Mouse (Mus musculus) neural tube, embryonic 12.5 days (tissue): ENCODE results near the gene Gcnt4. TPM values are rescaled to one million over a fixed set of nuclear protein-coding genes. Genes with fewer than 3 reads are reported as not detected.
"Not testable (repeated sequence)": the region's sequence is repeated elsewhere in the genome, so short reads cannot be mapped to it uniquely, and the experiment has no call there.

ENCODE experiments used
- ATAC-seq: fragments of 200-750 bp; cut with Nextera tagmentation; 2 replicates; pipeline ENCODE4 v1.8.0; 2017; ENCODE audit warnings: low read depth, mild to moderate bottlenecking, moderate TSS enrichment, moderate library complexity; ENCODE audit not compliant: low FRiP score
- H3K27ac ChIP-seq: fragments of 300-500 bp; sonication (generic); 2 replicates; pipeline ENCODE4 v1.5.1; 2016
- H3K27me3 ChIP-seq: fragments of 300-500 bp; sonication (generic); replicated peaks from 2 replicates; pipeline ENCODE4 v1.6.1; 2016; ENCODE audit warnings: mild to moderate bottlenecking
- H3K36me3 ChIP-seq: fragments of 300-500 bp; sonication (generic); 2 replicates; pipeline ENCODE4 v1.6.1; 2016; ENCODE audit warnings: mild to moderate bottlenecking
- H3K4me1 ChIP-seq: fragments of 300-500 bp; sonication (generic); 2 replicates; pipeline ENCODE4 v1.6.1; 2016
- H3K4me2 ChIP-seq: fragments of 300-500 bp; sonication (generic); replicated peaks from 2 replicates; pipeline ENCODE4 v1.6.1; 2016; ENCODE audit warnings: mild to moderate bottlenecking
- H3K4me3 ChIP-seq: fragments of 300-500 bp; sonication (generic); 2 replicates; pipeline ENCODE4 v1.5.1; 2016
- H3K9ac ChIP-seq: fragments of 300-500 bp; sonication (generic); 2 replicates; pipeline ENCODE4 v1.6.1; 2016; ENCODE audit warnings: mild to moderate bottlenecking
- H3K9me3 ChIP-seq: fragments of 300-500 bp; sonication (generic); 2 replicates; pipeline ENCODE4 v1.6.1; 2016; ENCODE audit warnings: mild to moderate bottlenecking
- WGBS: fragments of 180-500 bp; shearing (Covaris S2); methylation state at CpG from one replicate; pipeline ENCODE4 v1.1.7; 2016; 5-methylcytosine and 5-hydroxymethylcytosine counted together
- polyA plus RNA-seq: library from polyadenylated mRNA; unstranded; fragments of >200 nt; fragmentation: Nextera tagmentation; extraction: Ambion mirVana; gene quantifications from 2 replicates; pipeline ENCODE4 v1.2.1, GENCODE M21; 2016

Gcnt4 gene
- polyA plus RNA-seq, 1 experiment from 2014 or later = 0.24 TPM

GRCm38 (mm10) chr13:96928432-96929039 is 4.0 kb downstream of the Gcnt4 start:
- Histone ChIP-seq H3K9ac (no peak overlapping the region), H3K4me1 (peaks cover 18% of the 10 kb centered on the region), H3K4me2 (no peak overlapping the region), H3K9me3 (no peaks in the 10 kb centered on the region), H3K27ac (no peak overlapping the region), H3K36me3 (no peaks in the 10 kb centered on the region), H3K4me3 (no peak overlapping the region), H3K27me3 (peaks cover 28% of the 10 kb centered on the region; the same call in 1 of the 2 replicates)
- 10% methylated on average over 8 of the region's 8 CpGs for WGBS
- no peak for ATAC-seq

GRCm38 (mm10) chr13:96932745-96933144 is 8.3 kb downstream of the Gcnt4 start:
- Histone ChIP-seq H3K9ac (no peak overlapping the region), H3K4me2 (no peak overlapping the region), H3K4me1 (peaks cover 9% of the 10 kb centered on the region), H3K9me3 (no peaks in the 10 kb centered on the region), H3K36me3 (no peaks in the 10 kb centered on the region), H3K27me3 (0 out of 2 replicates have a peak, but pooled peaks cover 3% of the 10 kb centered on the region), H3K27ac (no peak overlapping the region), H3K4me3 (no peak overlapping the region)
- no peak for ATAC-seq
- WGBS = 89% methylated on average over 5 of the region's 5 CpGs

DNA sequence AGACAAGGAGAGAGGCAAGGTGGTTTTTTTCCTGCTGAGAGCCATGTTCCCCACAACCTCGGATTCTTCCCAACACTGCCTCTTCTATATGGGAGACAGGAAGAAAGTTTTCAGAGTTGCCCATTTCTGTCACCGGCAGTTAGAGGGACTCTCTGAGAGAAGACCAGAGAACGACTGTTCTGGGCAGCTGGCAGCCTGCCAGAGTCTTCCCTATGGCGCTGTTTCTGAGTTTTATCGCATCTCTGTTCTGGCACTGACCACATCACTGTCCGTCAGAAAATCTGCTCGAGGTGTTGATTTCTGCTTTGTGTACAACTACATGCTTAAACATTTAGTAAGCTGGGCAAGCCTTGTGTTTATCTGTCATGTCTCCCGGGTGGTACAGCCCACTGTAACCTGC is 8.9 kb downstream of the Gcnt4 start:
- Histone ChIP-seq H3K27ac (no peak overlapping the region), H3K4me3 (no peak overlapping the region), H3K4me1 (peaks cover 7% of the 10 kb centered on the region), H3K4me2 (no peak overlapping the region), H3K27me3 (0 out of 2 replicates have a peak, but pooled peaks cover 3% of the 10 kb centered on the region), H3K36me3 (no peaks in the 10 kb centered on the region), H3K9ac (no peak overlapping the region), H3K9me3 (no peaks in the 10 kb centered on the region)
- ATAC-seq = no peak
- WGBS = 75% methylated on average over 8 of the region's 8 CpGs

GRCm38 (mm10) chr13:96936173-96936777 is 11.8 kb downstream of the Gcnt4 start:
- no peak for ATAC-seq
- Histone ChIP-seq H3K9ac (no peak overlapping the region), H3K36me3 (no peaks in the 10 kb centered on the region), H3K27me3 (no peaks in the 10 kb centered on the region), H3K4me1 (no peaks in the 10 kb centered on the region), H3K4me3 (no peak overlapping the region), H3K4me2 (no peak overlapping the region), H3K27ac (no peak overlapping the region), H3K9me3 (no peaks in the 10 kb centered on the region)
- 17% methylated on average over 6 of the region's 6 CpGs for WGBS

DNA sequence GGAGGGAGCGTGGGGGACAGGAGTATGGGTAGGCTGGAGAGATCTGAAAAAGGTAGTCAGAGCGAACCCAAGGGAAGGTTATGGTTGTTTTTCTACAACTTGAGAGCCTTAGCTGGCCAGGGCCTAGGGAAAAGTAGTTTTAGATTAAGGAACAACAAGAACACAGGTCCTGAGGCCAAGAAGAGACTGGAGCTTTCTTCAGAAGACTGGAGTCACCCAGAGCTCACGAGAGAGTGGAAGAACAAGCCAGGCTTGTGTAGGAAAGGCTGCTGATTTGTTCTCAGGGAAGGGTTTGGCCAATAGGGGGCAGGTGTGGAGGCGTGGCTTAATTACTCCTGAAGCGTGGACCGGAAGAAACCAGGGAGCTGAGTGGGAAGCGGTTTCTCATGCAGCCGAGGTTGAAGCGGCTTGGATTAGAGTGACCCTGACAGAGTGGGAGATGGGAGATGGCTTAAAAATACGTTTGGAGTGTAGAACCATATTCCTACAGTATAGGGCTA is 12.6 kb downstream of the Gcnt4 start:
- 63% methylated on average over 10 of the region's 10 CpGs for WGBS
- Histone ChIP-seq H3K4me1 (no peaks in the 10 kb centered on the region), H3K36me3 (no peaks in the 10 kb centered on the region), H3K9me3 (no peaks in the 10 kb centered on the region), H3K4me3 (no peak overlapping the region), H3K27ac (no peak overlapping the region), H3K9ac (no peak overlapping the region), H3K27me3 (no peaks in the 10 kb centered on the region), H3K4me2 (no peak overlapping the region)
- ATAC-seq = no peak

DNA sequence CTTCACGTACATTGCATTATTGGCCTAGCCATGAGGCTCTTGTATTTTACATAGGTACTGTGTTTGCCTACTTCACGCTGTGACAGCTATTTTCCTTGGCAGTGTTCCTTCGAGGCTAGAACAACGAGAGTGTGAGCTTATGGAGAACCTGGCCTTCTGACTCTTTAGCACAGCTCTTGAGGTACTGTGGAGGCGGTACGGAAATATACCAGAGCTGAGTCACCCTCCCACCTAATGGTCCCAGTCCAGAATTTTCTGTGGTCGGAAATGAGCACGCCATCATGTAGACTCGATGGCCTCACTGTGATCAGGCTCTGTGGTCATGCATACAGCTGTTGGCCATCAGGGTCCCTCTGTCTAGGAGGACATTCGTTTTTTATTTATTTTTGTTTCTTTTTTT is 15.2 kb downstream of the Gcnt4 start:
- Histone ChIP-seq H3K27ac (no peak overlapping the region), H3K9ac (no peak overlapping the region), H3K4me2 (no peak overlapping the region), H3K4me3 (no peak overlapping the region), H3K4me1 (no peaks in the 10 kb centered on the region), H3K36me3 (no peaks in the 10 kb centered on the region), H3K27me3 (no peaks in the 10 kb centered on the region), H3K9me3 (no peaks in the 10 kb centered on the region)
- WGBS = 90% methylated on average over 10 of the region's 10 CpGs
- ATAC-seq = no peak

- not testable (repeated sequence) for H3K27me3 ChIP-seq, H3K9ac ChIP-seq, H3K4me2 ChIP-seq, H3K9me3 ChIP-seq, H3K27ac ChIP-seq, ATAC-seq, H3K4me1 ChIP-seq, H3K36me3 ChIP-seq, H3K4me3 ChIP-seq
- WGBS = 87% methylated on average over 11 of the region's 11 CpGs
Observed at GRCm38 (mm10) chr13:96941481-96941880, 17.0 kb downstream of the Gcnt4 start.

DNA sequence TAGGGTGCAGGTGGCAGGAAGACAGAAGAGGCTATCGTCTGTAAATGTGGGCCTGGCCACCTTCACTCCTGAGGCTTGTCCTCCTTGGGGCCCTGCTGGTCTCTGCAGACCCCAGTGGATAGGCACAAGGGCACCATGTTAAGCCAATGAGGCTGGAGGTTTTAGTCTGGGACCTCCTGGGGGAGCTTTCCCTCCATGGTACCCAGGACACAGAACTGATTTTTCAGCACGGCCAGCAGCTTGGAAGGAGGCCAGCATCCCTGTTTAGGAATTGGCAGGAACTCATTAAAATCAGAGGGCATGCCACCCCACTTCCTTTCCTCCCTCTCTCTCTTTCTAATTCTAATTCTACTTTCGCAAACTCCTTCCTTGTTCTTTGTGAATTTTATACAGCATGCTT is 19.1 kb downstream of the Gcnt4 start:
- Histone ChIP-seq H3K4me2 (no peak overlapping the region), H3K9me3 (no peaks in the 10 kb centered on the region), H3K27ac (no peak overlapping the region), H3K4me3 (no peak overlapping the region), H3K4me1 (no peaks in the 10 kb centered on the region), H3K36me3 (no peaks in the 10 kb centered on the region), H3K9ac (no peak overlapping the region), H3K27me3 (no peaks in the 10 kb centered on the region)
- ATAC-seq = no peak
- WGBS = 63% methylated on average over 3 of the region's 3 CpGs

DNA sequence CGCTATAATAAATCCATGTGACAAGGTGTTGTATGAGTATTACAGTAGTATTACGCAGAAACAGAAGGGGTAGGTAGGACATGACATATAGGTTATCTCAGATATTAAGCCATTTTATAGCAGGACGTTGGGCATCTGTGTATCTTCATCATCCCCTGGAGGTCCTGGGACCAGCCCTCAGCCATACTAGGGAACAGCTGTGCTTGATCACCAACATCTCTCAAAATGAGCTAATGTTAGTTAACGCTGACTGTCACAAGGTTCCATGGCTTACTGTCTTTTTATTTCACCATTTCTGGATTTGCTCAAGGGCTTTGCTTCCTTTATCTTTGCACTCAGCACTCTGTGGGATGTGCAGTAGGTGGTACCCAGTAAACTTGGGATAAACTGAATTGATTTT is 21.3 kb downstream of the Gcnt4 start:
- H3K4me3 ChIP-seq = no peak overlapping the region
- no peaks in the 10 kb centered on the region for H3K27me3 ChIP-seq
- no peaks in the 10 kb centered on the region for H3K9me3 ChIP-seq
- no peak overlapping the region for H3K4me2 ChIP-seq
- WGBS = 91% methylated on average over 4 of the region's 4 CpGs
- H3K4me1 ChIP-seq = no peaks in the 10 kb centered on the region
- no peak for ATAC-seq
- H3K27ac ChIP-seq = no peak overlapping the region
- H3K36me3 ChIP-seq = no peaks in the 10 kb centered on the region
- H3K9ac ChIP-seq = no peak overlapping the region

DNA sequence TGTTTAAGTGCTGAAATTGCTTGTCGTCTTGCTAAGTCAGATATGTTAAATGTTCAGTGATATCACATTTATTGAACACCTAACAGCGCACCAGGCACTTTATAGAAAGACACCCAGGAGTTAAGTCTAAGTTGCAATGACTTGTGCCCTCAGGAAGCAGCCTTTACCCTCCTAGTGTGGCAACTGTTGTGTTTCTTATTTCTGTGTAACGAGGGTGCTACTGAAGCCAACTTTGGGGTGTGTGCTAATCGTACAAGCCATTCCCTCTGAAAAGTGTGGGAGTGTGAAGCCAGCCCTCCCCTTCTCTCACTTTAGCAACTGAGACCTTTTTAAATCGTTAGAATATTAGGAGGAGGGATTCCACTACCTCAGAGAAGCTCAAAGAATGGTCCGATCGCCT is 23.2 kb downstream of the Gcnt4 start:
- no peak overlapping the region for H3K27ac ChIP-seq
- no peak overlapping the region for H3K9ac ChIP-seq
- no peak overlapping the region for H3K4me3 ChIP-seq
- no peaks in the 10 kb centered on the region for H3K4me1 ChIP-seq
- H3K27me3 ChIP-seq = no peaks in the 10 kb centered on the region
- H3K36me3 ChIP-seq = no peaks in the 10 kb centered on the region
- 91% methylated on average over 7 of the region's 7 CpGs for WGBS
- ATAC-seq = no peak
- H3K9me3 ChIP-seq = no peaks in the 10 kb centered on the region
- no peak overlapping the region for H3K4me2 ChIP-seq

GRCm38 (mm10) chr13:96951880-96952279 is 27.4 kb downstream of the Gcnt4 start:
- Histone ChIP-seq H3K27me3 (no peaks in the 10 kb centered on the region), H3K36me3 (no peaks in the 10 kb centered on the region), H3K4me2 (no peak overlapping the region), H3K4me1 (no peaks in the 10 kb centered on the region), H3K9me3 (no peaks in the 10 kb centered on the region), H3K9ac (no peak overlapping the region), H3K27ac (no peak overlapping the region), H3K4me3 (no peak overlapping the region)
- 55% methylated on average over 2 of the region's 2 CpGs for WGBS
- ATAC-seq = no peak

- Histone ChIP-seq H3K9me3 (no peaks in the 10 kb centered on the region), H3K9ac (no peak overlapping the region), H3K36me3 (no peaks in the 10 kb centered on the region), H3K4me1 (no peaks in the 10 kb centered on the region), H3K4me3 (no peak overlapping the region), H3K27ac (no peak overlapping the region), H3K4me2 (no peak overlapping the region), H3K27me3 (no peaks in the 10 kb centered on the region)
- ATAC-seq = no peak
- 88% methylated on average over 6 of the region's 6 CpGs for WGBS
Observed at GRCm38 (mm10) chr13:96956466-96956865, 32.0 kb downstream of the Gcnt4 start.

GRCm38 (mm10) chr13:96960019-96960418 is 35.5 kb downstream of the Gcnt4 start:
- no peak overlapping the region for H3K4me2 ChIP-seq
- no peak overlapping the region for H3K9ac ChIP-seq
- H3K9me3 ChIP-seq = no peaks in the 10 kb centered on the region
- no peaks in the 10 kb centered on the region for H3K4me1 ChIP-seq
- H3K4me3 ChIP-seq = no peak overlapping the region
- H3K27ac ChIP-seq = no peak overlapping the region
- 92% methylated on average over 1 of the region's 1 CpGs for WGBS
- H3K36me3 ChIP-seq = no peaks in the 10 kb centered on the region
- no peak for ATAC-seq
- H3K27me3 ChIP-seq = no peaks in the 10 kb centered on the region
